Mouse (Mus musculus) E14TG2a.4 (cell line): ENCODE data around the gene Acpp.

Experiments
- CTCF ChIP-seq: conservative IDR thresholded peaks from 2 replicates; pipeline ENCODE4 v1.5.1; 2014; ENCODE audit warnings: low read length
- NANOG ChIP-seq: IDR thresholded peaks from 2 replicates; pipeline ENCODE4 v1.6.1; 2014; ENCODE audit warnings: borderline replicate concordance, low read length, mixed read lengths
- POU5F1 ChIP-seq: IDR thresholded peaks from 2 replicates; pipeline ENCODE4 v1.6.1; 2014; ENCODE audit warnings: low read length, borderline replicate concordance

DNA sequence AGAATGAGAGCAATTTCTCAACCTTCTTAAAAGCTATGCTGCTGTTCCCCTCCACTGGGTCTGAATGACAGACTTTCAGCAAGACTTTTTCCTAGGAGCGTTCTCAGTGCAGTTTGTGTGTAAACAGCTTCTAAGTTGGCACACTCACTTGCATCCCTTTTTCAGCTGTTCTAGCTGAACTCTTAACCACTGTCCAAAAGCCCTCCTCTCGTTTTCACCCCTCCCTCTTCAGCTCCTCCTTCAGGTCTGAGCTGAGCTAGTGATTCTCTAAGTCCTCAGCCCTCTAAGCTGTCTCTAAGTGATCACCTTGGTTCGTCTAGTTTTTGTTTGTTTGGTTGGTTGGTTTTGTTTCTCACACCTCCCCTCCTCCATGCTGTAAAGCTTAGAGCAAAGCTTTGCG, 77.2 kb downstream of the Acpp start:
- TF ChIP-seq CTCF, result no peak
- TF ChIP-seq POU5F1, result no peak
- TF ChIP-seq NANOG, result no peak
